Mouse (Mus musculus) stomach, postnatal 0 days (tissue): ENCODE results near the gene Grk4.

Experiments
- CTCF ChIP-seq: IDR thresholded peaks from 2 replicates; pipeline ENCODE4 v1.5.1; 2016; ENCODE audit warnings: antibody characterized with exemption, low read depth, mild to moderate bottlenecking, moderate library complexity
- EP300 ChIP-seq: optimal IDR thresholded peaks from 2 replicates; pipeline ENCODE3; 2016; ENCODE audit warnings: antibody characterized with exemption

- no peak for TF ChIP-seq CTCF
- no peak for TF ChIP-seq EP300
These were observed 69.0 kb downstream of the Grk4 start for GRCm38 (mm10) chr5:34729141-34729540.
